Mouse (Mus musculus): ENCODE measurements around the gene Il21r. TPM values are rescaled to one million over a fixed set of nuclear protein-coding genes. Genes with fewer than 3 reads are reported as not detected.

The Il21r gene
- polyA plus RNA-seq, 1 experiment from 2014 or later = 0.46 TPM

GRCm38 (mm10) chr7:125630317-125630716, 27.1 kb downstream of the Il21r start:
- H3K4me3 ChIP-seq (ENCODE audit: low read depth, low read length) = no peak overlapping the region
- peaks cover 9% of the 10 kb centered on the region; the same call in 1 of the 2 replicates for H3K4me1 ChIP-seq (ENCODE audit: control insufficient read depth, insufficient read depth, low read length)
- no peak overlapping the region for H3K27ac ChIP-seq (ENCODE audit: low read length)
- H3K36me3 ChIP-seq (ENCODE audit: control insufficient read depth, insufficient read depth, low read length) = no peaks in the 10 kb centered on the region
- 58% methylated on average over 4 of the region's 4 CpGs for WGBS
- H3K9me3 ChIP-seq (ENCODE audit: control insufficient read depth, low read depth, low read length) = no peaks in the 10 kb centered on the region; the same call in 1 of the 2 replicates
- no peak overlapping the region for H3K4me2 ChIP-seq (replicated peaks; ENCODE audit: low read depth, low read length)
- H3K27me3 ChIP-seq (ENCODE audit: control insufficient read depth, insufficient read depth, low read length) = no peaks in the 10 kb centered on the region
- ATAC-seq (ENCODE audit: insufficient number of reproducible peaks, insufficient read depth, low FRiP score, low read depth) = no peak
- H3K9ac ChIP-seq (replicated peaks; ENCODE audit: low read depth, low read length) = no peak overlapping the region

GRCm38 (mm10) chr7:125630989-125631388, 27.8 kb downstream of the Il21r start:
- H3K4me1 ChIP-seq (ENCODE audit: control insufficient read depth, insufficient read depth, low read length) = peaks cover 9% of the 10 kb centered on the region; the same call in 1 of the 2 replicates
- H3K9ac ChIP-seq (replicated peaks; ENCODE audit: low read depth, low read length) = no peak overlapping the region
- no peaks in the 10 kb centered on the region for H3K36me3 ChIP-seq (ENCODE audit: control insufficient read depth, insufficient read depth, low read length)
- WGBS = 80% methylated on average over 3 of the region's 3 CpGs
- ATAC-seq (ENCODE audit: insufficient number of reproducible peaks, insufficient read depth, low FRiP score, low read depth) = no peak
- H3K4me2 ChIP-seq (replicated peaks; ENCODE audit: low read depth, low read length) = no peak overlapping the region
- H3K27ac ChIP-seq (ENCODE audit: low read length) = no peak overlapping the region
- no peak overlapping the region for H3K4me3 ChIP-seq (ENCODE audit: low read depth, low read length)
- H3K27me3 ChIP-seq (ENCODE audit: control insufficient read depth, insufficient read depth, low read length) = no peaks in the 10 kb centered on the region
- no peaks in the 10 kb centered on the region; the same call in 1 of the 2 replicates for H3K9me3 ChIP-seq (ENCODE audit: control insufficient read depth, low read depth, low read length)

GRCm38 (mm10) chr7:125637220-125638140, 34.3 kb downstream of the Il21r start:
- H3K36me3 ChIP-seq (ENCODE audit: control insufficient read depth, insufficient read depth, low read length) = peaks cover 20% of the 10 kb centered on the region
- H3K9me3 ChIP-seq (ENCODE audit: control insufficient read depth, low read depth, low read length) = no peaks in the 10 kb centered on the region
- no peak overlapping the region for H3K4me3 ChIP-seq (ENCODE audit: low read depth, low read length)
- no peak overlapping the region for H3K4me2 ChIP-seq (replicated peaks; ENCODE audit: low read depth, low read length)
- ATAC-seq (ENCODE audit: insufficient number of reproducible peaks, insufficient read depth, low FRiP score, low read depth) = no peak
- no peak overlapping the region for H3K9ac ChIP-seq (replicated peaks; ENCODE audit: low read depth, low read length)
- H3K27ac ChIP-seq (ENCODE audit: low read length) = no peak overlapping the region
- H3K27me3 ChIP-seq (ENCODE audit: control insufficient read depth, insufficient read depth, low read length) = no peaks in the 10 kb centered on the region
- 84% methylated on average over 8 of the region's 8 CpGs for WGBS
- peaks cover 3% of the 10 kb centered on the region; the same call in 1 of the 2 replicates for H3K4me1 ChIP-seq (ENCODE audit: control insufficient read depth, insufficient read depth, low read length)

- ATAC-seq (ENCODE audit: insufficient number of reproducible peaks, insufficient read depth, low FRiP score, low read depth) = no peak
- H3K27me3 ChIP-seq (ENCODE audit: control insufficient read depth, insufficient read depth, low read length) = no peaks in the 10 kb centered on the region
- no peaks in the 10 kb centered on the region for H3K9me3 ChIP-seq (ENCODE audit: control insufficient read depth, low read depth, low read length)
- H3K36me3 ChIP-seq (ENCODE audit: control insufficient read depth, insufficient read depth, low read length) = peaks cover 26% of the 10 kb centered on the region
- H3K27ac ChIP-seq (ENCODE audit: low read length) = no peak overlapping the region
- H3K4me1 ChIP-seq (ENCODE audit: control insufficient read depth, insufficient read depth, low read length) = no peaks in the 10 kb centered on the region
- H3K9ac ChIP-seq (replicated peaks; ENCODE audit: low read depth, low read length) = no peak overlapping the region
- WGBS = 75% methylated on average over 6 of the region's 6 CpGs
- H3K4me3 ChIP-seq (ENCODE audit: low read depth, low read length) = no peak overlapping the region
- H3K4me2 ChIP-seq (replicated peaks; ENCODE audit: low read depth, low read length) = no peak overlapping the region
Measured at GRCm38 (mm10) chr7:125638376-125638775, 35.1 kb downstream of the Il21r start.

GRCm38 (mm10) chr7:125638870-125639386, 35.7 kb downstream of the Il21r start:
- Histone ChIP-seq H3K4me1 (ENCODE audit: control insufficient read depth, insufficient read depth, low read length) (no peaks in the 10 kb centered on the region), H3K27ac (ENCODE audit: low read length) (no peak overlapping the region), H3K36me3 (ENCODE audit: control insufficient read depth, insufficient read depth, low read length) (peaks cover 32% of the 10 kb centered on the region), H3K4me2 (replicated peaks; ENCODE audit: low read depth, low read length) (no peak overlapping the region), H3K9ac (replicated peaks; ENCODE audit: low read depth, low read length) (no peak overlapping the region), H3K4me3 (ENCODE audit: low read depth, low read length) (no peak overlapping the region), H3K27me3 (ENCODE audit: control insufficient read depth, insufficient read depth, low read length) (no peaks in the 10 kb centered on the region), H3K9me3 (ENCODE audit: control insufficient read depth, low read depth, low read length) (no peaks in the 10 kb centered on the region)
- 52% methylated on average over 9 of the region's 9 CpGs for WGBS
- ATAC-seq (ENCODE audit: insufficient number of reproducible peaks, insufficient read depth, low FRiP score, low read depth) = peak; percentile 47; the same call in 1 of the 2 replicates

- WGBS = 87% methylated on average over 6 of the region's 6 CpGs
- Histone ChIP-seq H3K4me3 (ENCODE audit: low read depth, low read length) (no peak overlapping the region), H3K36me3 (ENCODE audit: control insufficient read depth, insufficient read depth, low read length) (peaks cover 80% of the 10 kb centered on the region), H3K9me3 (ENCODE audit: control insufficient read depth, low read depth, low read length) (no peaks in the 10 kb centered on the region), H3K4me2 (replicated peaks; ENCODE audit: low read depth, low read length) (no peak overlapping the region), H3K27ac (ENCODE audit: low read length) (no peak overlapping the region), H3K4me1 (ENCODE audit: control insufficient read depth, insufficient read depth, low read length) (no peaks in the 10 kb centered on the region), H3K27me3 (ENCODE audit: control insufficient read depth, insufficient read depth, low read length) (no peaks in the 10 kb centered on the region), H3K9ac (replicated peaks; ENCODE audit: low read depth, low read length) (no peak overlapping the region)
- ATAC-seq (ENCODE audit: insufficient number of reproducible peaks, insufficient read depth, low FRiP score, low read depth) = no peak
Measured at GRCm38 (mm10) chr7:125643880-125644279, 40.7 kb downstream of the Il21r start.

- peaks cover 92% of the 10 kb centered on the region for H3K36me3 ChIP-seq (ENCODE audit: control insufficient read depth, insufficient read depth, low read length)
- 91% methylated on average over 7 of the region's 7 CpGs for WGBS
- no peak for ATAC-seq (ENCODE audit: insufficient number of reproducible peaks, insufficient read depth, low FRiP score, low read depth)
Measured at GRCm38 (mm10) chr7:125645413-125645812, 42.2 kb downstream of the Il21r start.

GRCm38 (mm10) chr7:125649013-125649412, 45.8 kb downstream of the Il21r start:
- H3K4me1 ChIP-seq (ENCODE audit: control insufficient read depth, insufficient read depth, low read length) = no peaks in the 10 kb centered on the region
- H3K9ac ChIP-seq (replicated peaks; ENCODE audit: low read depth, low read length) = no peak overlapping the region
- H3K36me3 ChIP-seq (ENCODE audit: control insufficient read depth, insufficient read depth, low read length) = peaks cover 88% of the 10 kb centered on the region
- H3K27ac ChIP-seq (ENCODE audit: low read length) = no peak overlapping the region
- H3K9me3 ChIP-seq (ENCODE audit: control insufficient read depth, low read depth, low read length) = no peaks in the 10 kb centered on the region
- H3K27me3 ChIP-seq (ENCODE audit: control insufficient read depth, insufficient read depth, low read length) = no peaks in the 10 kb centered on the region
- 92% methylated on average over 1 of the region's 1 CpGs for WGBS
- ATAC-seq (ENCODE audit: insufficient number of reproducible peaks, insufficient read depth, low FRiP score, low read depth) = no peak
- H3K4me2 ChIP-seq (replicated peaks; ENCODE audit: low read depth, low read length) = no peak overlapping the region
- H3K4me3 ChIP-seq (ENCODE audit: low read depth, low read length) = no peak overlapping the region

More at GRCm38 (mm10) chr7:125645413-125645812, 42.2 kb downstream of the Il21r start:
- Histone ChIP-seq H3K9ac (replicated peaks; ENCODE audit: low read depth, low read length) (no peak overlapping the region), H3K4me1 (ENCODE audit: control insufficient read depth, insufficient read depth, low read length) (no peaks in the 10 kb centered on the region), H3K4me3 (ENCODE audit: low read depth, low read length) (no peak overlapping the region), H3K4me2 (replicated peaks; ENCODE audit: low read depth, low read length) (no peak overlapping the region), H3K9me3 (ENCODE audit: control insufficient read depth, low read depth, low read length) (no peaks in the 10 kb centered on the region), H3K27me3 (ENCODE audit: control insufficient read depth, insufficient read depth, low read length) (no peaks in the 10 kb centered on the region), H3K27ac (ENCODE audit: low read length) (no peak overlapping the region)

Data from stomach, embryonic 14.5 days (tissue).